Mouse (Mus musculus) CD4-positive, CD25-positive, alpha-beta regulatory T cell, adult 2 months (primary cell): ENCODE data around the gene Rnf126.

ENCODE experiments used
- DNase-seq: peaks from one replicate; pipeline ENCODE4 v3.0.0-alpha.2; 2012; ENCODE audit warnings: low read depth, low spot score

Rnf126 gene

DNA sequence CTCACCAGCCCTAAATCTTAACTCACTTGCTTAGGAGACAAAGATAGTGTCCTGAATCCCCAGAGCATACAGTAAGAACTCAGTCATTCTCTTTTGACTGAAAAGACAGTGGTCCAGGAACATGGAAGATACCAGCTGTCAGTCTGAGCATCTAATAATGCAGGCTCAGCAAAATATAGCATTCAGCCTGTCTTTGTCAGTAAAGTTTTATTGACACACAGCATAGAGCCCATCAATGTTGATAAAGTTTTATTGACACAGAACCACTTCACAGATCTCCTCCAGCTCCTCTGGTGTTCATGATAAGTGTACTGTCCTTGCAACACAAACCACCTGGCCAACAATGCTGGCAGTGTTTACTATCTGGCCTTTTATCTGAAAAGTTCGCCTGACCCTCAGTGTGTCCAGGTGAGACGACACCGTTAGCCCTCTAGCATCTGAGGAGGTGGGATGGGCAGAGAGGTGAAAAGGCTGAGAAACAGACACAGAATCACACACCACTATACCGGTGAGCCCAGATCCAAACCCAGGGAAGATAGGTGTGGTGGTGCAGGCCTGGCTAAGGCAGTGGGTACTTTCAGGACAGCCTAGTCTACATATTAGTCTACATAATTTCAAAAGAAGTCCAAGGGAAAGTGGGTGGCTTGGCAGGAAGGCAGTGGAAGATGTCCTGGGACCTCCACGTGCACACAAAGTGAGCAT lies 25.7 kb upstream of the Rnf126 start:
- DNase-seq: no peak

DNA sequence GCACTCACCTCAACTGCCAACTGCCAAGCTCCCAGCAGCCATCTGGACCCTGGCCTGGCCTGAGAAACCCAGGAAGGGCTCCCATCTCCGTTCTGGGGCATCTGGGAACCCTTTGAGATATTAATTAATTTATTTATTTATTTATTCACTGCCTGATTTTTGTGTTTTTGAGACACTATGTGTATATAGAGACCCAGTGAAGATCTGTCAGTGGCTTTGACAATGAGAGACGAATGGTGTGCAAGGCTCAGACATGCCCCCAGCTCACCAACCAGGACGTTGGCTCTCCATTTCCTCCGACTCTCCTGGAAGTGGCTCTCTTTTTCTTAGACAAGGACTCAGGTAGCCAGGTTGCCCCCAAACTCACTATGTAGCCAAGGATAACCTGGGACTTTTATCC lies 24.1 kb upstream of the Rnf126 start, which contains the start of gene Prss57:
Prss57 (minus strand) TSS at position 101 of the 400 bp plus-strand sequence.
- DNase-seq: no peak

DNA sequence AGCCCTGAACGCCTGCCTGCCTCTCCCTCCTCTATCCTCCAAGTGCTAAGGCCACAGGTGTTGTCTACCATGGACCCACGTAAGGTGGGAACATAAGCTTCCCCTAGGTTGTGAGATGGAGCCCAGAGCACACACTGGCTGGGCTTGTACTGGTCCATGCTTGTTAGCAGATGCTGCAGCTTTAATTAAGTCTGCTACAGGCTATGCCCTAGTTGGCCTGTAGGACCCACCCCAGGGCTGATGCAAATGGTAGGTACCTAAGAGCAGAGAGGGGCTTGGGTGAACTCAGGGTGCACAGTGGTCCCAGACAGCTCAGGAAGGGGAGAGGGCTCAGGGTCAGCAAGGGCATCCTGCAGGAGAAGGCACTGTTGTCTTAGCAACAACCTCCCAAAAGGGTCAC lies 22.8 kb upstream of the Rnf126 start:
- no peak for DNase-seq

DNA sequence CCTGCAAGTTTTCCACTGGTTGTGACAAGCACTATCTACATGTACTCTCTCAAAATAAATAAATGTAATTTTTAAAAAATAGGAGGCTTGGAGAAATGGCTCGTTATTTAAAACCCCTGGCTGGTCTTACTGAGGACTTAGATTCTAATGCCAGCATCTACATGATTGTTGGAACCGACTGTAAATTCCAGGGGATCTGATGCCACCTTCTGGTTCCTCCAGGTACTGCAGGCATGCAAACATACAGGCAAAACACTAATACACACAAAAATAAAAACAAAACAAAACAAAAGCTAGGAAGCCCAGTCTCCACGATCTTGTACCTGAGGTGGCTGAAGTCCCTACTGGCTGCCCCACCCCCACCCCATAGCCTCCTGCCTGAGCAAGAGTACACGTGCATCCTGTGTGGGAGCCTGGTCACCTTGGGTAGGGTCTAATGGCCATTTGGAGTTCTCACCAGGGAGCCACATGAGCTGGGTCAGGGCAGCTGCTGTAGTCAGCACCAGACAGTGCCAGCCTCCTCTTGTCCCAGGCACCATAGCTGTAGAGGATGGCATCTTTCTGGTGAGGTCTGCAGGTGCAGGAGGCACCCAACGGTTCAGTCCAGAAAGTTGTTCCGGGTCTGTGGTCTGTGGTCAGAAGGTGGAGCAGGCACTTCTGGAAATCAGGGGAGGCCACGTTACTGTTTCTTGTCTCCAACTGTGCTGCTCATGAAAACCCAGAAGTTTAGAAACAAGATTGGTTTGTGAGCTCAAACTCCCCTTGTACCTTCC lies 21.8 kb upstream of the Rnf126 start:
- DNase-seq: peak; percentile 87

DNA sequence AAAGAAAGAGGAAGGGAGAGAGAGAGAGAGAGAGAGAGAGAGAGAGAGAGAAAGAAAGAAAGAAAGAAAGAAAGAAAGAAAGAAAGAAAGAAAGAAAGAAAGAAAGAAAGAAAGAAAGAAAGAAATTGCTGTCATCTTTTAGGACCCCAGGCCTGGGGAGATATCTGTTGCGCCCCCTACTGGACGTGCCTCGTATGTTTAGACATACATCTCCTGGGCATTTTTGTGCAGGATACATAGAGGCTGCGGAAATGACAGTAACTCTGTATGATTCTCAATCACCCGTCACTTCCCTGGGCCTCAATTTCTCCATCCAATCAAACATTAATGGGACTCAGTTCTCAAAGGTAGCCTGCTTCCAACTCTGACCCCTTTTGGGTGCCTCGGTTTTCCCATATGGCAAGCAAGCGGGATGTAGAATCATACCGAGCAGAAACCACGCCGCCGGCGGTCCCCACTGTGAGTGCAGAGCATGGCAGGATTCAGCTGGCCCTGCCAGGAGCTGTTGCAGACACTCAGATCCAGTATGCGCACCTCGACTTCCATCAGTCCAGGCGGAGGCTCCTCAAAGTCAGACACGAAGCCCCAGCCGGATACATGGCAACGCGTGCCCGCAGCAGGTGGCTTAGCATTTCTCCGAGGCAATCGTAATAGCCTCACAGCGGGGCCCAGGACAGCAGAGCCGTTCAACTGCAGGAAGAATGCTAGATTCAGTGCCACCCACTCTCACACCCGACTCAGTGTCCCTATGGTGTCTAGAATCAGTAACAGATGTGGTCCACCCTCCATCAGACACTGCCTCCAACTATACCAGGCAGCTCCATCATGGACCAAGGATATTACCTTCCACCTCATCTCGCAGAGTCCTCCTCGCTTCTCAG lies 17.4 kb upstream of the Rnf126 start:
- peak; percentile 77 for DNase-seq

DNA sequence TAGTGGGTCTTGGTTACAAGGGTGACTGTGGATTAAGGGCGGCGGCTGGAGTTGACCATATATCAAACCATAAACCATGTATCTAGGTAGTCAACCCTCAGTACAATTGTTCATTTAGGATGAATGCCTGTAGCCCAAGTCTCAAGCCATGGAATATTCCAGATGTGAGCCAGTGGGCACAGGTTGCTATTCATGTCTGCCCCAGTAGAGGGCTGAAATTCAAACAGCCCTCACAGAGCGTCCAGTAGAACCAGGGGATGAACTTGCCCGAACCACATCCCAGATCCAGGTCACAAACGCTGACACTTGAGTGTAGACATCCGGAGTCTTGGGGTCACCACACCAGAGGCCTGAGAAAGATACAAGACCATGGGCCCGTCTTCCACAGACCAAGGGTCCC lies 16.3 kb upstream of the Rnf126 start:
- DNase-seq: no peak

DNA sequence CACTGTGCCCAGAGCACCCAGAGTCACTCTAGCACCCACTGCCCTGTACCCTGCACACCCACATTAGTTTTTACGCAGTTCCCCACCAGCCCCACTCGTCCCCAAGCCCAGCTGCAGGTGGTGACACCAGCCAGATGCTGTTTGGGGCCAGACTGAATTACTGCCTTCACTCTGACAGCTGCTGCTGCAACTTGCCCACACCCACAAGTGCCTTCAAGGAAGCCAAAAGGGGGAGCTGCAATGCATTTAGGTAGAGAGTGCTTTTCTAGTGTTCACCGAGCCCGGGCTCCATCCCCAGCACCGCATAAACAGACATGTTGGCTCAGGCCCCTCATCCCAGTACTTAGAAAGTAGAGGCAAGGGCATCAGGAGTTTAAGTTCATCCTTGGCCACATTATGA lies 15.2 kb upstream of the Rnf126 start:
- DNase-seq: no peak

DNA sequence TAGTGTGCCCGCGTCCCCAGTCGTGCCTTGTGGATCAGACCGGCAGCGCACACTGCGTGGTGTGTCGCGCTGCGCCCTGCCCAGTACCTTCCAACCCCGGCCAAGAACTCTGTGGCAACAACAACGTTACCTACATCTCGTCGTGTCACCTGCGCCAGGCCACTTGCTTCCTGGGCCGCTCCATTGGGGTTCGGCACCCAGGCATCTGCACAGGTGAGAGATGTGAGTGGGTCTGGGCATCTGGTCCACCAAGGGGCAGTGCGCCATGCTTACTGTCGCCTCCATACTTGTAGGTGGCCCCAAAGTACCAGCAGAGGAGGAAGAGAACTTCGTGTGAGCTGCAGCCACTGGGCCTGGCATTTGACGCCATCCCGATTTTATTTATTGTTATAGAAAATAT lies 14.4 kb upstream of the Rnf126 start:
- DNase-seq: no peak

DNA sequence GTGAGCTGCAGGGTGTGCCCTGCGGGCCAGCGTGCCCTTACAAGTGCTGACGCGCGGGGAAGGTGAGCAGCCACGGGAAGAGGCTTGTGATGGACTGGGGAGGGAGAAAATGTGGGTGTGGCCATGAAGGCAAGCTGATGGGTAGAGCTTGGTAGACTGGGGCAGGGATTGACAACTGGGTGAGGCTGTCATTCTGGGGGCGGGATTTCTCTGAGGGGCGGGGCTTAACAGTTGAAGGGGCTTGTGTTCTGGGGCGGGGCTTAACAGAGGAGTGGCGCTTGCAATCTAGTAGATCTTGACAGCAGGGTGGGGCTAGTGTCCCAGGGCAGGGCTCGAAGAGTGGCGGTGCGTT lies 13.9 kb upstream of the Rnf126 start:
- no peak for DNase-seq

DNA sequence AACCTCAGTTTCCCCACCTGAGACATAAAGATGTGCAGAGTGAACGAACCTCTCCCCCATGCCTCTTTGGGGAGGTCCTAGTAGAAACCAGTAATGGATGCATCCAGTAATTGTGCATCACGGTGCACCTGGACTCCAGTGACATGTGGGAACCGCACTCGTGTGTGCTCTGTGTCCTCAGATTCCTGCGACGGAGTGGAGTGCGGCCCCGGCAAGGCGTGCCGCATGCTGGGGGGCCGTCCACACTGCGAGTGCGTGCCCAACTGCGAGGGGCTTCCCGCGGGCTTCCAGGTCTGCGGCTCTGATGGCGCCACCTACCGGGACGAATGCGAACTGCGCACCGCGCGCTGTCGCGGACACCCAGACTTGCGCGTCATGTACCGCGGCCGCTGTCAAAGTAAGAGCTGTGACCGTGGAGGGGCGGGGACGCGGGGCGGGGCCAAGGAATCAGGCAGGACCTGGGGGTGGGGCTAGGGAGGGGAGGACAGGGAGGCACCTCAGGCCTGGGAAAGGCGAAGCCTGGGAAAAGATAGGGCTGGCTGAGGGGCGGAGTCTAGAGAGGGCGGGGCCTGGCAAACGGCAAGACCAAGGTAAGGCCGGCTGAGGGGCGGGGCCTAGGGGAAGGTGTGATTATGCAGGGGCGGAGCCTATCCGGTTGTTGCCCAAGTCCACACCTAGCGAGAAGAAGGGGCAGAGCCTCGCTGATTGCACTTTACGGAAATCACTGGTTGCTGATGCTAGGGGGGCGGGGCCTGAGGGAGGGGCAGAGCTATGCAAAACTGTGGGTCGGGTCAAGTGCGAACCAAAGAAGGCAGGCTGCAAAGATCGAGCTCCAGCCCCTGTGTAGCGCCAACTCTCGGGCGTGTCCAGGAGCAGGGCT lies 13.3 kb upstream of the Rnf126 start:
- peak; percentile 96 for DNase-seq

DNA sequence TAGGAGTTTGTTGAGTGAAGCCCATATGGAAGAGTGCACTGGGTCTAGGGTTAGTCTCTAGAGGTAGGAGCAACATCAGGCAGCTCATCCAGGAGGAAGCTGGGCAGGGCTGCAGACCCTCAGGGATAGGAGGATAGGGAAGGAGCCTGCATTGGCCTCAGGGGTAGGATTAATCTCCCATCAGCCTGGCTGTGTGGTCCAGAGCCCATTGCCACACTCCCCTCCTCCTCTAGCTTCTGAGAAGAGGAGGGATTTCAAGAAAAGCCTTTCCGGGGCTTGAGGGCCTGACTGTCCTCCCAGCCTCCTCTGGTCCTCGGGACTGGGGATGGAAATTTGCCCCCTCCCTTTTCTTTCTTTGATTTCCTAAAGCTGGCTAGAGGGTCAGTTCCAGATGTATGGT lies 12.4 kb upstream of the Rnf126 start:
- no peak for DNase-seq

DNA sequence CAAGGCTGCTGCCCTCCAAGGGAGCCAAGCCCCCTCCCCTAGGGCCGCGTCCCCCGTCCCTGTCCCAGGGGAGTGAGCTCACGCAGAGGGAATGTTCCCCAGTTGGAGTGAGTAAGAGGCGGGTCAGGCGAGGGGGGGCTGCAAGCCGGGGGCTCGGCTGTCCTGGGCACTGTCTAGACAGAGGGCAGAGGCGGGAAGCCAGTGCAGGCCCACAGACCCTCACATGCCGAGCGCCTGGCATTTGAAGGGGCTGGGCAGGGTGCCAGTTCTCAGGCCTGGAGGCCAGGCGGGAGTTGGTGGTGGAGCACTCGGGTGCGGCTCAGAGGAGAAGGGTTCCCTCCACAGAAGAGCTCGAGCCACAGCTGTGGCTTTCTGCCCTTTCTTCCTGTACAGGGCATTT lies 11.3 kb upstream of the Rnf126 start:
- DNase-seq: no peak

DNA sequence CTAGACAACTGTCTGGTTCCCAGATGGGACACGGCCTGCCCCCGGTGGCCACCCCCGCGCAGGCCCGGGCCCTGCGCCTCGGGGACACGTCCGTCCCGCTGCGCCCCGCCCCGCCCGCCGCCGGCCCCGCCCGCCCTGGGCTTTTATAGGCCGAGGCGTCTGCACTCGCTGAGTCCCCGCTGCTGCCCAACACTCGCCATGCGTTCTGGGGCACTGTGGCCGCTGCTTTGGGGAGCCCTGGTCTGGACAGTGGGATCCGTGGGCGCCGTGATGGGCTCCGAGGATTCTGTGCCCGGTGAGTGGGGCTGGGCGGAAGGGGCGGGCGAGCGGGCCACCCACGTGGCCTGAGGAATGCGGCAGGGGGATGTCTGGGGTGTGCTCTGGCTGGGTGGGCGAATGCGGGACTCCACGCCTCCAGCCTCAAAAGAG lies 10.4 kb upstream of the Rnf126 start, which contains the start of gene Fstl3:
Fstl3 (plus strand) TSS at position 170 of the 429 bp plus-strand sequence.
- no peak for DNase-seq

DNA sequence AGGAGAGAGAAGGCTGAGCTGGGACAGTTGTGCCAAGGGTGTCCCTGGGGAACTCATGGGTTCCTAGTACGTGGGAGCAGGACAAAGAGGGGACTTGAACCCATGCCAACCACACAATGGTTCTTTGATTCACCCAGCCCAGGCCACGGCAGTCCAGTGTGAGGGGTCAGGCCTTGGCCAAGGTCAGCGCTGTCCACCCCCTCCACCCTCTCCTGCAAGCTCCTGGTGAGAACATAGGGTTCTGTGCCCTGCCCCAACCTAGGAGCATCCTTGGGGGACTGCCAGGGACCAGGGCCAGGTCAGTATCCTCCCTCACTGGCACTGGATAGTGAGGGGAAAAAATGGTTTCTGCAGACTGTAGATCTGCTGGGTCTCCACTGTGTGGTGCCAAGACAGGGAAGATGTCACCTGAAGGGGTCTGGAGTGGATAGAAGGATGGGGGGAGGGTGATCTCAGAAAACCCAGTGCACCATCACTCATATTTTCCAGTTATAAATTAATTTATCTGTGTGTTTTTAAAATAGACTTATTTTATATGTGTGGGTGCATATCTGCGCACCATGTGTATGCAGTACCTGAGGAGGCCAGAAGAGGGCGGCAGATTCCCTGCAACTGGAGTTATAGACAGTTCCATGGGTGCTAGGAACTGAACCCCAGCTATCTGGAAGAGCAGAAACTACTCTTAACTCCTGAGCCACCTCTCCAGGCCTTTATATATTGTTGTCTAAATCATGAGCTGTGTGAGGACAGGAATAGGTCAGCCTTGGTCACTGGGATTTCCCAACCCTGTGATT lies 7.9 kb upstream of the Rnf126 start:
- no peak for DNase-seq

DNA sequence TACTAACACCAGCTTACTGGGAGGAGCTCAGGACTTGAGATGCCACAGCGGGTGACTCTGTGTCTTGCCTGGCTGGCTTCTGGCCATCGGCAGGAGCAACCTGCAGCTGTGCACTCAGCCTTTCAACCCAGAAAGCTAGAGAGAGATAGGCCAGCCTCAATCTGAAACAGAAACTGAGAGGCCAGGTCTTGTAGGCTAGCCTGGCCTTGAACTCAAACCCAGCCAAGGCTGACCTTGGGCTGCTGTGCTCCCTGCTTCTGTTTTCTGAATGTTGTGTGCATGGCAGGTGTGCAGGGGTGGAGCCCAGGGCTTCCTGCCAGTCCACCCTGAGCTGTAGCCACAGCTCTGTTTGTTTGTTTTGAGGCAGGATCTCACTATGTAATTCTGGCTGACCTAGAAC lies 6.5 kb upstream of the Rnf126 start:
- DNase-seq: no peak

DNA sequence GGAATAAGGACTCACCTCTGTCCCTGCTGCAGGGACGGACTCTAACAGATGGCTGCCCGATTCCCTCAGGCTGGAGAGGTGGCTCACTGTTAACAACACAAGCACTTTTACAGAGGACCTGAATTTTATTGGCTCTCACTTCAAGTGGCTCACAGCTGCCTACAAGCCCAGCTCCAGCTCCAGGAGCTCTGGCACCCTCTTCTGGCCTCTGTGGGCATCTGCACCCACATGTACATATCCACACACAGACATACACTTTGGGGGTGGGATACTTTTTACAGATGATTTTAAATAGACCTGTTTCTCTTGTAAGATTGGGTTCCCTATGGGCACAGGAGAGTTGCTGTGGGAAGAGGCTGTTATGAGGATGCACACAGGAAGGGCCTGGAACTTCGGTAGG lies 5.6 kb upstream of the Rnf126 start:
- no peak for DNase-seq

DNA sequence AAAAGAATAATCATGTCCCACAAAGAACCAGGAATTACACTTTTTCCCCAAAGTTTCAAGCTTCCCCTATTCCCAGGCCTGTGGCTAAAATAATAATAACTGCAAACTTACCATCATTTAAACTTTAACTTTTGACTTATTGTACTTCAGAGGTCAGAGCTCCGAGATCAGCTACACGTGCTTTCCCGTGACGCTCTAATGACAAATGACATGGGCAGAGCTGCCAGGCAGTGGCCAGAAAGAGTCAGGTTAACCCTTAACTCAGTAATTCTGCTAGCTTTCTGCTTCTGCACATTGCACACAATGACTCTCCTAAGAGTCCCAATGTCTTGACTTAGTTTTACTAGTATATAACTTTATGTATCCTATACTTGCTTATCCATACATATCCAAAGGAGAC lies 2.6 kb upstream of the Rnf126 start:
- no peak for DNase-seq

DNA sequence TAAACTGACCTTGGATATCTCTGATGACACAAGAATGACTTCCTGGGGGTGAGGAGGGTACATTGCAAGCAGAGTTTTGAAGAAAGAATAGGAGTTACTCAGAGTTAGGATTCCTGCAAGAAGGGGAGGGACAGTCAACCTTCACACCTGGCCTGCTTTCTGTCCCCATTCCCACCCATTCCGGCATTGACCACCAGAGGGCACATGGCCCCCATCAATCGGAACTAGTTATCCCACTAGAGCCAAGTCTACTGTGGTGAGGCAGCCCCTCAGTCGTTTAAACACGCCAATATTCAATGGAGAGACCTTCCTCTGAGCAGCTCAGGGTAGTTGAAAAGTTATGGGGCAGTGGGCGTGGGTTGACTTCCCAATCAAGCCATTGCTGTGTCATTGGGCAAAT lies 1.6 kb upstream of the Rnf126 start:
- peak; percentile 75 for DNase-seq

DNA sequence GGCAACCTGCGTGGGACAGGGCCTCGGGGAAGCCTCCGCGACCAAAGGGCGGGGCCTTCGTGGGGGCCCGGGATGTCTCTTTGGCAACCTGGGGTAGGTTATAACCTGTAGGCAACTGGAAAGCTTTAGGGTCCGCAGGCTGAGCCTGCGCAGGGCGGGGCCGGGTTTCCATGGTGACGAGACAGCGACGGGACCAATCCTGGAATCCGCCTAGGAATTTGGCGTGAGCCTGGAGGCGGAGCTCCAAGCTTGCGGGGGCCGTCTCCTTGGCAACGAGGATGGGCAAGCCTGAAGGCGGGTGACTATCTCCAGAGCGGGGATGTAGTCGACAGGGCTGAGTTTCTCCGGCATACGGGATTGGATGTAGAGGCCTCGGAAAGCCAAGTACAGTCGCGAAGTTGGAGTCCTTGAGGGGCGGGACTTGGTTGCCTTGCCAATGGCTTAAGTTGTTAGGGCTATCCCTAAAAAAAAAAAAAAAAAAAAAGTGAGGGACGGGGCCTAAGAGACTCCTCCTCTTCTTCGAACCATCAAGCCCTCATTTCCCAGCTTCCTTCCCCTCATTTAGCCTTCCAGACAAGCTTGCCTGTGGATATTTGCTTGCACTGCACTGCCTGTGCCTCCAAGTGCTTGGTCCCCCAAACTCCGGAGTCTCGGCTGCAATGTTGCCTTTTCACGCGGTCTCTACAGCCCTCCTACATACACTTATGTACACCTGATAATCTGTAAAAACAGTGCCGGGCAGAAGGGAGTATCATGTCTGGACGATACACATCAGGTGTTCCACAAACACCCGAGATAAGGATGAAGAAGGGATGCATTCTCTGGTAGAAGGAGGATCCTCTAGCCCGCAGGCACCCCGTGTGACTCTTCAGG lies 856 bp upstream of the Rnf126 start:
- DNase-seq: peak; percentile 80
